Mouse (Mus musculus): ENCODE data around the gene Zfp354b. TPM values are rescaled to one million over a fixed set of nuclear protein-coding genes. Genes with fewer than 3 reads are reported as not detected.

Zfp354b gene
- polyA plus RNA-seq, 2 experiments: 1.1 to 1.3 TPM

- no peak for ATAC-seq (ENCODE audit: low FRiP score, low read depth)
- Histone ChIP-seq H3K9me3 (ENCODE audit: control insufficient read depth, low read length) (no peaks in the 10 kb centered on the region), H3K4me3 (replicated peaks; ENCODE audit: low read length) (peak overlapping the region; percentile 53), H3K4me2 (replicated peaks; ENCODE audit: low read depth, low read length, severe bottlenecking) (peak overlapping the region; percentile 79), H3K4me1 (ENCODE audit: control insufficient read depth, insufficient read depth, low read length) (no peaks in the 10 kb centered on the region), H3K9ac (ENCODE audit: low read depth, low read length, severe bottlenecking) (peak overlapping the region; percentile 70), H3K27ac (replicated peaks; ENCODE audit: low read depth, low read length) (peak overlapping the region; percentile 77), H3K36me3 (ENCODE audit: control insufficient read depth, insufficient read depth, low read length) (peaks cover 31% of the 10 kb centered on the region), H3K27me3 (ENCODE audit: control insufficient read depth, insufficient read depth, low read length) (no peaks in the 10 kb centered on the region)
- DNase-seq (ENCODE audit: low spot score): peak; percentile 16
- no peak for TF ChIP-seq POLR2A (IDR thresholded peaks at IDR 0.05; ENCODE audit: borderline replicate concordance, extremely low read depth, insufficient read depth, insufficient read length)
- WGBS: 4% methylated on average over 10 of the region's 10 CpGs
These were observed 44.5 kb downstream of the Zfp354b start for GRCm38 (mm10) chr11:50886933-50887293.

GRCm38 (mm10) chr11:50886231-50886932 is 45.1 kb downstream of the Zfp354b start:
- Histone ChIP-seq H3K4me3 (replicated peaks; ENCODE audit: low read length) (peak overlapping the region; percentile 53), H3K4me2 (replicated peaks; ENCODE audit: low read depth, low read length, severe bottlenecking) (peak overlapping the region; percentile 79), H3K4me1 (ENCODE audit: control insufficient read depth, insufficient read depth, low read length) (no peaks in the 10 kb centered on the region), H3K36me3 (ENCODE audit: control insufficient read depth, insufficient read depth, low read length) (peaks cover 33% of the 10 kb centered on the region), H3K9ac (ENCODE audit: low read depth, low read length, severe bottlenecking) (peak overlapping the region; percentile 70), H3K9me3 (ENCODE audit: control insufficient read depth, low read length) (no peaks in the 10 kb centered on the region), H3K27me3 (ENCODE audit: control insufficient read depth, insufficient read depth, low read length) (no peaks in the 10 kb centered on the region), H3K27ac (replicated peaks; ENCODE audit: low read depth, low read length) (no peak overlapping the region)
- DNase-seq (ENCODE audit: low spot score): no peak
- TF ChIP-seq POLR2A (IDR thresholded peaks at IDR 0.05; ENCODE audit: borderline replicate concordance, extremely low read depth, insufficient read depth, insufficient read length): no peak
- no peak for ATAC-seq (ENCODE audit: low FRiP score, low read depth)
- 45% methylated on average over 8 of the region's 8 CpGs for WGBS

- no peak for TF ChIP-seq POLR2A (IDR thresholded peaks at IDR 0.05; ENCODE audit: borderline replicate concordance, extremely low read depth, insufficient read depth, insufficient read length)
- Histone ChIP-seq H3K36me3 (ENCODE audit: control insufficient read depth, insufficient read depth, low read length) (peaks cover 55% of the 10 kb centered on the region), H3K4me2 (replicated peaks; ENCODE audit: low read depth, low read length, severe bottlenecking) (no peak overlapping the region), H3K9ac (ENCODE audit: low read depth, low read length, severe bottlenecking) (no peak overlapping the region), H3K9me3 (ENCODE audit: control insufficient read depth, low read length) (no peaks in the 10 kb centered on the region), H3K27ac (replicated peaks; ENCODE audit: low read depth, low read length) (no peak overlapping the region), H3K4me1 (ENCODE audit: control insufficient read depth, insufficient read depth, low read length) (no peaks in the 10 kb centered on the region), H3K27me3 (ENCODE audit: control insufficient read depth, insufficient read depth, low read length) (no peaks in the 10 kb centered on the region), H3K4me3 (replicated peaks; ENCODE audit: low read length) (no peak overlapping the region)
- DNase-seq (ENCODE audit: low spot score) (no peak), ATAC-seq (ENCODE audit: low FRiP score, low read depth) (no peak)
- 86% methylated on average over 3 of the region's 3 CpGs for WGBS
These were observed 47.7 kb downstream of the Zfp354b start for GRCm38 (mm10) chr11:50883756-50884155.

GRCm38 (mm10) chr11:50878641-50879040 is 52.8 kb downstream of the Zfp354b start:
- peaks cover 80% of the 10 kb centered on the region for H3K36me3 ChIP-seq (ENCODE audit: control insufficient read depth, insufficient read depth, low read length)
- no peaks in the 10 kb centered on the region for H3K4me1 ChIP-seq (ENCODE audit: control insufficient read depth, insufficient read depth, low read length)
- WGBS: 89% methylated on average over 3 of the region's 3 CpGs

More at GRCm38 (mm10) chr11:50878641-50879040, 52.8 kb downstream of the Zfp354b start:
- no peak for DNase-seq (ENCODE audit: low spot score)
- no peak overlapping the region for H3K27ac ChIP-seq (replicated peaks; ENCODE audit: low read depth, low read length)
- peaks cover 8% of the 10 kb centered on the region for H3K9me3 ChIP-seq (ENCODE audit: control insufficient read depth, low read length)
- H3K4me2 ChIP-seq (replicated peaks; ENCODE audit: low read depth, low read length, severe bottlenecking): no peak overlapping the region
- ATAC-seq (ENCODE audit: low FRiP score, low read depth): no peak
- TF ChIP-seq POLR2A (IDR thresholded peaks at IDR 0.05; ENCODE audit: borderline replicate concordance, extremely low read depth, insufficient read depth, insufficient read length): no peak
- H3K4me3 ChIP-seq (replicated peaks; ENCODE audit: low read length): no peak overlapping the region
- no peak overlapping the region for H3K9ac ChIP-seq (ENCODE audit: low read depth, low read length, severe bottlenecking)
- H3K27me3 ChIP-seq (ENCODE audit: control insufficient read depth, insufficient read depth, low read length): no peaks in the 10 kb centered on the region

Other genes starting within 250 kb of the Zfp354b start
- gene Zfp354c, start 103.9 kb downstream of the Zfp354b start, polyA plus RNA-seq (2012; rRNA removed): 31.7 and 33.8 TPM in 2 replicates
- 57.4 and 65.5 TPM in 2 replicates for gene Zfp354c, start 103.9 kb downstream of the Zfp354b start, polyA plus RNA-seq (2014; fragmentation: Nextera tagmentation; extraction: Ambion mirVana)
- gene Zfp879, start 90.1 kb downstream of the Zfp354b start, polyA plus RNA-seq (2012; rRNA removed): 0.88 and 0.89 TPM in 2 replicates
- 0.55 and 0.66 TPM in 2 replicates for gene Zfp879, start 90.1 kb downstream of the Zfp354b start, polyA plus RNA-seq (2014; fragmentation: Nextera tagmentation; extraction: Ambion mirVana)
- 0.60 and 0.88 TPM in 2 replicates for gene Grm6, start 80.9 kb downstream of the Zfp354b start, polyA plus RNA-seq (2012; rRNA removed)
- 0.17 TPM in 2 replicates for gene Grm6, start 80.9 kb downstream of the Zfp354b start, polyA plus RNA-seq (2014; fragmentation: Nextera tagmentation; extraction: Ambion mirVana)
- gene Zfp454, start 44.0 kb downstream of the Zfp354b start, polyA plus RNA-seq (2012; rRNA removed): 6.6 and 7.2 TPM in 2 replicates
- gene Zfp454, start 44.0 kb downstream of the Zfp354b start, polyA plus RNA-seq (2014; fragmentation: Nextera tagmentation; extraction: Ambion mirVana): 9.4 and 11.3 TPM in 2 replicates
- 4.3 and 6.1 TPM in 2 replicates for gene Zfp2, start 15.5 kb downstream of the Zfp354b start, polyA plus RNA-seq (2012; rRNA removed)
- 11.9 and 12.6 TPM in 2 replicates for gene Zfp2, start 15.5 kb downstream of the Zfp354b start, polyA plus RNA-seq (2014; fragmentation: Nextera tagmentation; extraction: Ambion mirVana)
- not detected in 2 replicates for gene 4933414I15Rik, start 12.1 kb upstream of the Zfp354b start, polyA plus RNA-seq (2012; rRNA removed)
- not detected in 2 replicates for gene 4933414I15Rik, start 12.1 kb upstream of the Zfp354b start, polyA plus RNA-seq (2014; fragmentation: Nextera tagmentation; extraction: Ambion mirVana)
- gene Prop1, start 22.1 kb upstream of the Zfp354b start, polyA plus RNA-seq (2012; rRNA removed): 0.15 TPM in 1 of 2 replicates, not detected in the other
- gene Prop1, start 22.1 kb upstream of the Zfp354b start, polyA plus RNA-seq (2014; fragmentation: Nextera tagmentation; extraction: Ambion mirVana): not detected in 2 replicates
- gene Olfr1378, start 34.9 kb upstream of the Zfp354b start, polyA plus RNA-seq (2012; rRNA removed): 0.09 and 0.38 TPM in 2 replicates
- 0.14 TPM in 1 of 2 replicates, not detected in the other for gene Olfr1378, start 34.9 kb upstream of the Zfp354b start, polyA plus RNA-seq (2014; fragmentation: Nextera tagmentation; extraction: Ambion mirVana)
- gene Olfr1377, start 50.3 kb upstream of the Zfp354b start, polyA plus RNA-seq (2012; rRNA removed): not detected in 2 replicates
- gene Olfr1377, start 50.3 kb upstream of the Zfp354b start, polyA plus RNA-seq (2014; fragmentation: Nextera tagmentation; extraction: Ambion mirVana): not detected in 2 replicates
- not detected in 2 replicates for gene Olfr51, start 72.0 kb upstream of the Zfp354b start, polyA plus RNA-seq (2012; rRNA removed)
- gene Olfr51, start 72.0 kb upstream of the Zfp354b start, polyA plus RNA-seq (2014; fragmentation: Nextera tagmentation; extraction: Ambion mirVana): not detected in 2 replicates
- gene Olfr54, start 82.6 kb upstream of the Zfp354b start, polyA plus RNA-seq (2012; rRNA removed): not detected in 2 replicates
- 0.06 TPM in 1 of 2 replicates, not detected in the other for gene Olfr54, start 82.6 kb upstream of the Zfp354b start, polyA plus RNA-seq (2014; fragmentation: Nextera tagmentation; extraction: Ambion mirVana)
- not detected in 2 replicates for gene Olfr1375, start 116.5 kb upstream of the Zfp354b start, polyA plus RNA-seq (2012; rRNA removed)
- gene Olfr1375, start 116.5 kb upstream of the Zfp354b start, polyA plus RNA-seq (2014; fragmentation: Nextera tagmentation; extraction: Ambion mirVana): not detected in 2 replicates
- 6.1 and 9.6 TPM in 2 replicates for gene Zfp354a, start 127.6 kb upstream of the Zfp354b start, polyA plus RNA-seq (2012; rRNA removed)
- 6.4 and 8.8 TPM in 2 replicates for gene Zfp354a, start 127.6 kb upstream of the Zfp354b start, polyA plus RNA-seq (2014; fragmentation: Nextera tagmentation; extraction: Ambion mirVana)

All from limb, embryonic 14.5 days (tissue).